Mouse (Mus musculus): ENCODE results near the gene Igfbp6.

GRCm38 (mm10) chr15:102097991-102098555 is 46.1 kb upstream of the Igfbp6 start:
- TF ChIP-seq CTCF (IDR thresholded peaks at IDR 0.05; ENCODE audit: low read depth, low read length) (no peak), TAL1 (conservative IDR thresholded peaks at IDR 0.05; ENCODE audit: low read depth, low read length) (no peak), GATA1 (IDR thresholded peaks at IDR 0.05; ENCODE audit: borderline replicate concordance, low read length) (no peak)

All from G1E (cell line).